Mouse (Mus musculus) cerebellum, adult 11 months (tissue): ENCODE data around the gene Calml4.
A peak's percentile ranks its signal among the peaks of the same experiment; 100 is the strongest.
"Not testable (repeated sequence)": the region's sequence is repeated elsewhere in the genome, so short reads cannot be mapped to it uniquely, and the experiment has no call there.

Experiments
- DNase-seq: peaks from one replicate; pipeline ENCODE4 v3.0.0; 2022

The Calml4 gene

GRCm38 (mm10) chr9:62857719-62858261 is at the start of gene Calml4:
Calml4 (plus strand) TSS chr9:62858080.
- no peak for DNase-seq

- no peak for DNase-seq
These were observed 47.8 kb upstream of the Calml4 start for GRCm38 (mm10) chr9:62810095-62810494.

- peak; percentile 29 for DNase-seq
These were observed 47.1 kb upstream of the Calml4 start for GRCm38 (mm10) chr9:62810543-62811515.

- peak; percentile 87 for DNase-seq
These were observed 46.3 kb upstream of the Calml4 start, which contains the start of gene Fem1b for GRCm38 (mm10) chr9:62811516-62812121. Fem1b (minus strand) TSS chr9:62811934.

- DNase-seq, result no peak
These were observed 45.4 kb upstream of the Calml4 start for GRCm38 (mm10) chr9:62812216-62813049.

- no peak for DNase-seq
These were observed 43.1 kb upstream of the Calml4 start for GRCm38 (mm10) chr9:62814751-62815150.

GRCm38 (mm10) chr9:62816323-62817098 is 41.4 kb upstream of the Calml4 start:
- no peak for DNase-seq

- DNase-seq, result no peak
These were observed 40.7 kb upstream of the Calml4 start for GRCm38 (mm10) chr9:62817099-62817571.

GRCm38 (mm10) chr9:62817828-62818614 is 39.9 kb upstream of the Calml4 start:
- no peak for DNase-seq

- no peak for DNase-seq
These were observed 38.4 kb upstream of the Calml4 start for GRCm38 (mm10) chr9:62819494-62819893.

- not testable (repeated sequence) for DNase-seq
These were observed 38.0 kb upstream of the Calml4 start for GRCm38 (mm10) chr9:62819910-62820309.

GRCm38 (mm10) chr9:62820829-62821228 is 37.1 kb upstream of the Calml4 start:
- DNase-seq, result no peak

GRCm38 (mm10) chr9:62821811-62822210 is 36.1 kb upstream of the Calml4 start:
- no peak for DNase-seq

- no peak for DNase-seq
These were observed 32.0 kb upstream of the Calml4 start for GRCm38 (mm10) chr9:62825791-62826393.

GRCm38 (mm10) chr9:62826456-62826855 is 31.4 kb upstream of the Calml4 start:
- no peak for DNase-seq

GRCm38 (mm10) chr9:62827939-62828652 is 29.8 kb upstream of the Calml4 start:
- no peak for DNase-seq

GRCm38 (mm10) chr9:62828662-62829086 is 29.2 kb upstream of the Calml4 start:
- peak; percentile 91 for DNase-seq

GRCm38 (mm10) chr9:62829877-62830276 is 28.0 kb upstream of the Calml4 start:
- no peak for DNase-seq

GRCm38 (mm10) chr9:62834906-62835305 is 23.0 kb upstream of the Calml4 start:
- DNase-seq, result no peak
